Mouse (Mus musculus) adrenal gland, adult (tissue): ENCODE results near the gene Myo5a.

ENCODE experiments used
- DNase-seq, 2 experiments: peaks; one replicate each; pipeline ENCODE4 v3.0.0; 2022 to 2023; ENCODE audit warnings: low spot score in 1 of 2; ENCODE audit not compliant: inconsistent age in 2 of 2

Gene Myo5a

GRCm38 (mm10) chr9:75070457-75071028 lies at the start of gene Myo5a:
Gene Myo5a (plus strand): TSS chr9:75071015.
- no peak for DNase-seq

GRCm38 (mm10) chr9:75022546-75022945 lies 48.3 kb upstream of the Myo5a start:
- DNase-seq, result peak in 1 of 2 experiments; percentile 52

- peak in 1 of 2 experiments; percentile 26 for DNase-seq
These were observed 47.5 kb upstream of the Myo5a start for GRCm38 (mm10) chr9:75023150-75023894.

- peak; percentile 43 to 62 for DNase-seq
These were observed 46.7 kb upstream of the Myo5a start for GRCm38 (mm10) chr9:75024089-75024488.

- peak in 1 of 2 experiments; percentile 33 for DNase-seq
These were observed 45.1 kb upstream of the Myo5a start for GRCm38 (mm10) chr9:75025689-75026088.

- DNase-seq, result peak in 1 of 2 experiments; percentile 72
These were observed 38.4 kb upstream of the Myo5a start for GRCm38 (mm10) chr9:75032408-75032807.

- no peak for DNase-seq
These were observed 37.7 kb upstream of the Myo5a start for GRCm38 (mm10) chr9:75033141-75033540.

- peak in 1 of 2 experiments; percentile 65 for DNase-seq
These were observed 36.1 kb upstream of the Myo5a start for GRCm38 (mm10) chr9:75034691-75035090.

GRCm38 (mm10) chr9:75035944-75036343 lies 34.9 kb upstream of the Myo5a start:
- peak in 1 of 2 experiments; percentile 59 for DNase-seq

GRCm38 (mm10) chr9:75037451-75038356 lies 33.1 kb upstream of the Myo5a start, which contains the start of gene Arpp19:
Gene Arpp19 (plus strand): TSS chr9:75037614.
- peak; percentile 93 to 96 for DNase-seq

GRCm38 (mm10) chr9:75038357-75038688 lies 32.5 kb upstream of the Myo5a start:
- DNase-seq, result no peak

GRCm38 (mm10) chr9:75040566-75040965 lies 30.2 kb upstream of the Myo5a start:
- DNase-seq, result peak in 1 of 2 experiments; percentile 25

- peak in 1 of 2 experiments; percentile 49 for DNase-seq
These were observed 28.8 kb upstream of the Myo5a start for GRCm38 (mm10) chr9:75041840-75042525.

GRCm38 (mm10) chr9:75043191-75043590 lies 27.6 kb upstream of the Myo5a start:
- no peak for DNase-seq

GRCm38 (mm10) chr9:75047079-75047478 lies 23.7 kb upstream of the Myo5a start:
- no peak for DNase-seq

GRCm38 (mm10) chr9:75049100-75049499 lies 21.7 kb upstream of the Myo5a start:
- DNase-seq, result peak; percentile 35 to 48

- peak; percentile 58 to 89 for DNase-seq
These were observed 20.8 kb upstream of the Myo5a start for GRCm38 (mm10) chr9:75050003-75050402.

- no peak for DNase-seq
These were observed 19.0 kb upstream of the Myo5a start for GRCm38 (mm10) chr9:75051841-75052240.

GRCm38 (mm10) chr9:75055046-75055445 lies 15.8 kb upstream of the Myo5a start:
- DNase-seq, result no peak

GRCm38 (mm10) chr9:75064678-75065331 lies 6.0 kb upstream of the Myo5a start:
- DNase-seq, result no peak
